Mouse (Mus musculus) midbrain, embryonic 12.5 days (tissue): Measurements from ENCODE around the gene Pomt1. TPM values are rescaled to one million over a fixed set of nuclear protein-coding genes. Genes with fewer than 3 reads are reported as not detected.

Experiments used
- ATAC-seq: fragments of 200-750 bp; cut with Nextera tagmentation; 2 replicates; pipeline ENCODE4 v1.8.0; 2017; ENCODE audit warnings: low read depth, moderate TSS enrichment, moderate library complexity; ENCODE audit not compliant: low FRiP score
- H3K27ac ChIP-seq: fragments of 300-500 bp; sonication (generic); replicated peaks from 2 replicates; pipeline ENCODE4 v1.5.1; 2016; ENCODE audit warnings: mild to moderate bottlenecking
- H3K27me3 ChIP-seq: fragments of 300-500 bp; sonication (generic); 2 replicates; pipeline ENCODE4 v1.6.1; 2016; ENCODE audit warnings: mild to moderate bottlenecking
- H3K36me3 ChIP-seq: fragments of 300-500 bp; sonication (generic); 2 replicates; pipeline ENCODE4 v1.6.1; 2016
- H3K4me1 ChIP-seq: fragments of 300-500 bp; sonication (generic); 2 replicates; pipeline ENCODE4 v1.6.1; 2016
- H3K4me2 ChIP-seq: fragments of 300-500 bp; sonication (generic); replicated peaks from 2 replicates; pipeline ENCODE4 v1.6.1; 2016; ENCODE audit warnings: mild to moderate bottlenecking, moderate library complexity
- H3K4me3 ChIP-seq: fragments of 300-500 bp; sonication (generic); 2 replicates; pipeline ENCODE4 v1.5.1; 2016; ENCODE audit warnings: mild to moderate bottlenecking
- H3K9ac ChIP-seq: fragments of 300-500 bp; sonication (generic); replicated peaks from 2 replicates; pipeline ENCODE4 v1.6.1; 2016; ENCODE audit warnings: mild to moderate bottlenecking, moderate library complexity
- H3K9me3 ChIP-seq: fragments of 300-500 bp; sonication (generic); 2 replicates; pipeline ENCODE4 v1.6.1; 2016; ENCODE audit warnings: mild to moderate bottlenecking
- WGBS: fragments of 180-500 bp; shearing (Covaris S2); methylation state at CpG from one replicate; pipeline ENCODE4 v1.1.7; 2016; 5-methylcytosine and 5-hydroxymethylcytosine counted together
- polyA plus RNA-seq: library from polyadenylated mRNA; unstranded; fragments of >200 nt; fragmentation: Nextera tagmentation; extraction: Ambion mirVana; gene quantifications from 2 replicates; pipeline ENCODE4 v1.2.1, GENCODE M21; 2016

Gene Pomt1
- polyA plus RNA-seq, 1 experiment from 2014 or later = 31.4 TPM

DNA sequence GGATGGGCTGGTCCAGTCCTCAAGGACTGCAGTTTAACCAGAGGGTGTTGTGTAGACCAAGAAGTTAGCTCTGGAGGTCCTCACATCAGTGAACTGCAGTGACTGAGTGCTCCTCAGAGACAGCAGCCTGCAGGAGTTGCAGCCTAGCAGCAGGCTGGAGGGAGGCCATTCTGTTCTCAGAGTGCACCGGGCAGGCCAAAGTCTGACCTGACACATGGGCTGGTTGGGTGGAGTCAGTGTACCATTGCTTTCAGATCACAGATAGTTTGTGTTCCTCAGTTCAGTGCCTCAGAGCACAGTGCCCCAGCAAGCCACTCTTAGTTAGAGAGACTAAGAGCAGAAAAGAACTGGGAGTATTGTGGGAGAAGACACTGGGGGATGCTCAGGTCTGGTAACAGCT lies 28.7 kb upstream of the Pomt1 start:
- no peak overlapping the region for H3K27ac ChIP-seq
- H3K36me3 ChIP-seq = peaks cover 99% of the 10 kb centered on the region
- WGBS = 100% methylated on average over 1 of the region's 1 CpGs

GRCm38 (mm10) chr2:32211689-32212088 lies 24.7 kb upstream of the Pomt1 start:
- whole genome bisulfite sequencing = 94% methylated on average over 8 of the region's 8 CpGs
- no peaks in the 10 kb centered on the region for H3K27me3 ChIP-seq
- H3K4me3 ChIP-seq = no peak overlapping the region
- no peaks in the 10 kb centered on the region for H3K4me1 ChIP-seq
- H3K9ac ChIP-seq = no peak overlapping the region
- no peak overlapping the region for H3K4me2 ChIP-seq
- no peak overlapping the region for H3K27ac ChIP-seq
- ATAC-seq = no peak
- H3K36me3 ChIP-seq = peaks cover 100% of the 10 kb centered on the region
- H3K9me3 ChIP-seq = no peaks in the 10 kb centered on the region

More for the DNA sequence above, 28.7 kb upstream of the Pomt1 start:
- no peaks in the 10 kb centered on the region for H3K4me1 ChIP-seq
- H3K9me3 ChIP-seq = no peaks in the 10 kb centered on the region
- no peak overlapping the region for H3K4me2 ChIP-seq
- no peaks in the 10 kb centered on the region for H3K27me3 ChIP-seq
- no peak overlapping the region for H3K9ac ChIP-seq
- no peak for ATAC-seq
- no peak overlapping the region for H3K4me3 ChIP-seq

- Histone ChIP-seq H3K4me1 (no peaks in the 10 kb centered on the region), H3K4me2 (no peak overlapping the region), H3K4me3 (no peak overlapping the region), H3K27ac (no peak overlapping the region), H3K9ac (no peak overlapping the region), H3K27me3 (no peaks in the 10 kb centered on the region), H3K36me3 (peaks cover 100% of the 10 kb centered on the region), H3K9me3 (no peaks in the 10 kb centered on the region)
- ATAC-seq = no peak
- WGBS = 94% methylated on average over 10 of the region's 10 CpGs
Observed at GRCm38 (mm10) chr2:32213000-32213399, 23.4 kb upstream of the Pomt1 start.

DNA sequence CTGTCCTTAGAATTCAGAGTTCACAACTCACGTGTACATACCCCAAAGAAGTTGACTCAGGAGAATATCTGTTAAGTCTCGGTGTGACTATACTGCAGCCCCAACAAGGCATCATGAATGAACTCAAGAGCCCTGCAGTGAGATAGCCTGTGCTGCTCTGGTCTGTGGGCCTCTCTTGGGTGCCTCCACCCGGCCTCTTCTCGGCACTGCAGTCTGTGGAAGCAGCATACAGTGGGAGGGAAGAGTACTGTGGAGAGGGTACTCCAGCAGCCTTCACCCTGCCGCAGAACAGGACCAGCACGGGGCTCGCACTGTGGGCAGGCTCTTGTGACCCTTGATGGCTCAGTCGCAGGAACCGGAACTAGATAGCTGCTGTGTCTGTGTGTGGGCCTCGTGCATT lies 20.8 kb upstream of the Pomt1 start:
- H3K4me2 ChIP-seq = no peak overlapping the region
- no peak overlapping the region for H3K9ac ChIP-seq
- WGBS = 91% methylated on average over 10 of the region's 10 CpGs
- H3K27me3 ChIP-seq = no peaks in the 10 kb centered on the region
- ATAC-seq = no peak
- no peaks in the 10 kb centered on the region for H3K9me3 ChIP-seq
- H3K27ac ChIP-seq = no peak overlapping the region
- peaks cover 100% of the 10 kb centered on the region for H3K36me3 ChIP-seq
- no peaks in the 10 kb centered on the region for H3K4me1 ChIP-seq
- H3K4me3 ChIP-seq = no peak overlapping the region

DNA sequence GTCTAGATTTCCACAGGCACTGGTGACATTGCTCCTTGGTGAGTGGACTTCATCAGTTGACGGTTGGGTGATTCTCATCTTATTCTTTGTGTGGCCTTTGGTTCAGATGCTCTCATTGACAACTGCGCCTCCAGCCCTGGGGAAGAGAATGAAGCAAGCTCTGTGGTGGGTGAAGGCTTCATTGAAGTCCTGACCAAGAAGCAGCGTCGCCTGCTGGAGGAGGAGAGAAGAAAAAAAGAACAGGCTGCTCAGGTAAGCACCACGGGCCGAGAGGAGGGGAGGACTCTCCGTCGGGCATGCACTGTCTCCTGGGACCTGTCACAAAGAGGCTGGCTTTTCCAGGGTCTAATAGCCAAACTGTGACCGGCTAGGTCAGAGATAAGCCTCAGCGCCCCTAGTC lies 19.9 kb upstream of the Pomt1 start:
- H3K4me1 ChIP-seq = no peaks in the 10 kb centered on the region
- H3K36me3 ChIP-seq = peaks cover 100% of the 10 kb centered on the region
- no peak overlapping the region for H3K9ac ChIP-seq
- H3K27me3 ChIP-seq = no peaks in the 10 kb centered on the region
- H3K4me3 ChIP-seq = no peak overlapping the region
- no peak overlapping the region for H3K27ac ChIP-seq
- H3K4me2 ChIP-seq = no peak overlapping the region
- no peaks in the 10 kb centered on the region for H3K9me3 ChIP-seq
- WGBS = 89% methylated on average over 10 of the region's 10 CpGs
- no peak for ATAC-seq

DNA sequence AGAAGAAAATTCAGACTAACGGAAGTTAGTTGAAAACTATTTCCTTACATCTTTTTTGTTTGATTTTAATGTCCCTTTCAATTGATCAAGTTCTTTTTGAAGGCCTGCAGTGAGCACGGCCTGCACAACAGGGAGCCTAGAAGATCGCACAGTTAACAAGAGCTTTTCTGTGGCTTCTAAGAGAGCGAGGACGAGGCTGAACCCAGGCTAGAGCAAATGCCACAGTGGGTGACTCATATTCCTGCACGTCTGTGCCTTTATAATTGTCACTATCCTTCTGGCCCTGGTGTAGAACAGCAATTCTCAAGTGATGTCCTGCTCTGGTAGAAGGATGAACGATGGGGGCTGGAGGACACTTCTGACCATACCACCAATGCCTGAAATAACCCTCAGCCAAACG lies 18.7 kb upstream of the Pomt1 start:
- Histone ChIP-seq H3K27me3 (no peaks in the 10 kb centered on the region), H3K4me2 (no peak overlapping the region), H3K9me3 (no peaks in the 10 kb centered on the region), H3K9ac (no peak overlapping the region), H3K4me1 (no peaks in the 10 kb centered on the region), H3K27ac (no peak overlapping the region), H3K36me3 (peaks cover 100% of the 10 kb centered on the region), H3K4me3 (no peak overlapping the region)
- 87% methylated on average over 8 of the region's 8 CpGs for WGBS
- ATAC-seq = no peak

DNA sequence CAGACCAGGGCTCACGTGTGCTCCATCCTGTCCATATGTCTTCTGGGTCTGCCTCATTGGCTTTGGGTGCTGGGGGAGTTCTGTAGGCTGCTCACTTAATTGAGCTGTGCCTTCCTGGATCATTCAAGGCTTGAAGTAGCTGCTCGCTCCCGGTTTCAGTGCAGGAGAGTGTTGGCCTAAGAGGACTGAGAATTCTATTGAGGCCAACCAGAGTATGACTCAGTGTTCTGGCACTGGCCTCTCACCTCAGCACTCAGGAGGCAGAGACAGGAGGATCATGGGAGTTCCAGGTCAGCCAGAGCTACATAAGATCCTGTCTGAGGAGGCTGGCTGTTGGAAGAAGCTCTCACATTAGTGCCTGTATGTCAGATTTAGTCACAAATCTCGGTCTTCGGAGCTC lies 18.3 kb upstream of the Pomt1 start:
- H3K27ac ChIP-seq = no peak overlapping the region
- H3K36me3 ChIP-seq = peaks cover 100% of the 10 kb centered on the region
- H3K9ac ChIP-seq = no peak overlapping the region
- 95% methylated on average over 5 of the region's 5 CpGs for WGBS
- no peak overlapping the region for H3K4me2 ChIP-seq
- H3K4me1 ChIP-seq = no peaks in the 10 kb centered on the region
- no peak for ATAC-seq
- H3K4me3 ChIP-seq = no peak overlapping the region
- H3K27me3 ChIP-seq = no peaks in the 10 kb centered on the region
- H3K9me3 ChIP-seq = no peaks in the 10 kb centered on the region

- H3K27ac ChIP-seq = no peak overlapping the region
- no peak for ATAC-seq
Observed at GRCm38 (mm10) chr2:32218541-32219334, 17.7 kb upstream of the Pomt1 start.

DNA sequence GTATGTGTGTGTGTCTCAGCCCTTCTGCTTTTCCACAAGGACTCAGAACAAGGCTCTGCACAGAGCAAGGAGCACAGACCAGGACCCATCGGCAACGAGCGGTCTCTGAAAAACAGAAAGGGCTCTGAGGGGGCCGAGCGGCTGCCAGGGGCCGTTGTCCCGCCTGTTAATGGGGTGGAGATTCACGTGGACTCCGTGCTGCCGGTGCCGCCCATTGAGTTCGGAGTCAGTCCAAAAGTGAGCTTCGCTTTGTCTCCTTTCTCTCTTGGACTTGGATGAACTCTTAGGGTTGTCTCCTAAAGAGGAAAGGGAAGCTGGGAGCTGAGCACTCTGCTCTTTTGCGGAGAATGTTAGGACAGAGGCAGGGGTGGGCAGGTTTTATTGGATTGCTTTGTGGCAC lies 16.9 kb upstream of the Pomt1 start:
- H3K4me3 ChIP-seq = no peak overlapping the region
- no peaks in the 10 kb centered on the region for H3K9me3 ChIP-seq
- no peaks in the 10 kb centered on the region for H3K4me1 ChIP-seq
- H3K36me3 ChIP-seq = peaks cover 100% of the 10 kb centered on the region
- ATAC-seq = no peak
- H3K27me3 ChIP-seq = no peaks in the 10 kb centered on the region
- no peak overlapping the region for H3K9ac ChIP-seq
- H3K27ac ChIP-seq = no peak overlapping the region
- WGBS = 94% methylated on average over 14 of the region's 14 CpGs
- no peak overlapping the region for H3K4me2 ChIP-seq

More at GRCm38 (mm10) chr2:32218541-32219334, 17.7 kb upstream of the Pomt1 start:
- no peaks in the 10 kb centered on the region for H3K4me1 ChIP-seq
- H3K36me3 ChIP-seq = peaks cover 100% of the 10 kb centered on the region
- no peaks in the 10 kb centered on the region for H3K27me3 ChIP-seq
- H3K9me3 ChIP-seq = no peaks in the 10 kb centered on the region
- WGBS = 83% methylated on average over 11 of the region's 11 CpGs
- H3K9ac ChIP-seq = no peak overlapping the region
- no peak overlapping the region for H3K4me3 ChIP-seq
- H3K4me2 ChIP-seq = no peak overlapping the region

DNA sequence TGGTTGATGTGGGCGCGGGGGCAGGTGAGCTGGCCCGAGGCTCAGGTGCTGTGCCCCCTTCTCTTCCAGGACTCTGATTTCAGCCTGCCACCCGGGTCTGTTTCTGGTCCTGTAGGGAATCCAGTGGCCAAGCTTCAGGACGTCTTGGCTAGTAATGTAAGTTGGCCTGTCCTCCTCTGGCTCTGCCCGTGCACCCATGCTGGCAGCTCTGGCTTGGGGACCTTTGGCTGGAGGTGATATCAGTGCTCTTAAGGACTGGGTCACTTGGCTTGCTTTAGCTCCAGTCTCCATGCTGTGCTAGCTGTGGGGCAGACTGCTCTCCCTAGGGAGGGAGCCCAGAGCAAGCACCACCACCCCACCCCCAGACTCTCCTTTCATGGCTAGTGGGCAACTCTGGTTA lies 16.4 kb upstream of the Pomt1 start:
- H3K4me1 ChIP-seq = no peaks in the 10 kb centered on the region
- H3K4me3 ChIP-seq = no peak overlapping the region
- peaks cover 100% of the 10 kb centered on the region for H3K36me3 ChIP-seq
- no peaks in the 10 kb centered on the region for H3K27me3 ChIP-seq
- no peak for ATAC-seq
- no peaks in the 10 kb centered on the region for H3K9me3 ChIP-seq
- 94% methylated on average over 6 of the region's 6 CpGs for WGBS
- H3K9ac ChIP-seq = no peak overlapping the region
- no peak overlapping the region for H3K27ac ChIP-seq
- H3K4me2 ChIP-seq = no peak overlapping the region

DNA sequence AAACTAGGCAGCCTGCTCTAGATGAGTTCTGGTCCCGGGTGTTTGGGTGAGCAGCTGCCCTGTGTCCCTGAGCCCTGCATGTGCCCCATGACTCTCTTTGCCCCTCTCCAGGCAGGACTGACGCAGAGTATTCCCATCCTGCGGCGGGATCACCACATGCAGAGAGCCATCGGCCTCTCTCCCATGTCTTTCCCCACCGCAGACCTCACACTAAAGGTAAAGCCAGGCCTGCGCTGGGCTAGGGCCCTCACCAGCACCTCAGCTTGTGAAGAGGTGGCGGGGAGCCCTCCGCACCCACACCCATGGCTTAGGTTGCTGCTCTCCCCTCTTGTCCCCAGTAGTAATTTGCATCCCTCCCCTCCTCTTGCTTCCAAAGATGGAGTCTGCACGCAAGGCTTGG lies 15.4 kb upstream of the Pomt1 start:
- no peak overlapping the region for H3K27ac ChIP-seq
- WGBS = 95% methylated on average over 10 of the region's 10 CpGs
- no peaks in the 10 kb centered on the region for H3K4me1 ChIP-seq
- H3K27me3 ChIP-seq = no peaks in the 10 kb centered on the region
- no peak for ATAC-seq
- H3K36me3 ChIP-seq = peaks cover 100% of the 10 kb centered on the region
- H3K4me2 ChIP-seq = no peak overlapping the region
- H3K9ac ChIP-seq = no peak overlapping the region
- no peak overlapping the region for H3K4me3 ChIP-seq
- H3K9me3 ChIP-seq = no peaks in the 10 kb centered on the region

DNA sequence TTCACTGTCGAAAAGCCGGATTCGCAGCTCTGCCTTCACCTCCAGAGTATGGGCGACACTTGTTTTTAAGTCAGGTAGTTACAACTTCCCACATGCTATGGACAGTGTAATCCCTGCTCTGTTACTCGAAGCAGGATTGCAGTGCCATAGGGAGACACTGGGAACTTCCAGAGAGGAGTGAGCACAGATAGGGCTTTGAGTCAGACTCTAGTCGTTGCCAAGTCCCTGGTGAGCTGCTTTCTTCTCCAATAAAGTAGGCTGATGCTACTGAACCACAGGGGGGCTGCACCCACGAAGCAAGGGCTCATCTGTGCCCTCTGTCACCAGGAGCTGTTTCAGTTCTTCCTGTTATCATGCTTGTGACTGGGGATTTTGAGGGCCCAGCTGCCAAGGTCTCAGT lies 14.8 kb upstream of the Pomt1 start:
- Histone ChIP-seq H3K36me3 (peaks cover 100% of the 10 kb centered on the region), H3K9ac (no peak overlapping the region), H3K27me3 (no peaks in the 10 kb centered on the region), H3K4me3 (no peak overlapping the region), H3K27ac (no peak overlapping the region), H3K4me2 (no peak overlapping the region), H3K9me3 (no peaks in the 10 kb centered on the region), H3K4me1 (no peaks in the 10 kb centered on the region)
- 95% methylated on average over 7 of the region's 7 CpGs for WGBS
- ATAC-seq = no peak

GRCm38 (mm10) chr2:32222057-32222456 lies 14.3 kb upstream of the Pomt1 start:
- ATAC-seq = no peak
- Histone ChIP-seq H3K9me3 (no peaks in the 10 kb centered on the region), H3K9ac (no peak overlapping the region), H3K36me3 (peaks cover 100% of the 10 kb centered on the region), H3K4me2 (no peak overlapping the region), H3K4me1 (no peaks in the 10 kb centered on the region), H3K27ac (no peak overlapping the region), H3K4me3 (no peak overlapping the region), H3K27me3 (no peaks in the 10 kb centered on the region)
- WGBS = 91% methylated on average over 10 of the region's 10 CpGs
